Mouse (Mus musculus) olfactory bulb, adult 2 months (tissue): ENCODE data around the gene Ppp1r26.

ENCODE experiments used
- CTCF ChIP-seq: fragments of 200-500 bp; IDR thresholded peaks from 2 replicates; pipeline ENCODE4 v1.5.1; 2012; ENCODE audit warnings: low read depth, mild to moderate bottlenecking, low read length, moderate library complexity; ENCODE audit not compliant: insufficient read depth
- POLR2A ChIP-seq: fragments of 200-500 bp; IDR thresholded peaks from 2 replicates; pipeline ENCODE4 v1.6.1; 2012; ENCODE audit warnings: mild to moderate bottlenecking, low read depth, low read length, moderate library complexity; ENCODE audit not compliant: insufficient read depth

GRCm38 (mm10) chr2:28495207-28495756 lies 48.7 kb downstream of the Ppp1r26 start:
- no peak for TF ChIP-seq CTCF
- TF ChIP-seq POLR2A = no peak
